Mouse (Mus musculus): ENCODE measurements around the gene Lama1. TPM values are rescaled to one million over a fixed set of nuclear protein-coding genes. Genes with fewer than 3 reads are reported as not detected.

Lama1 gene
- polyA plus RNA-seq, 1 experiment = 20.2 TPM

DNA sequence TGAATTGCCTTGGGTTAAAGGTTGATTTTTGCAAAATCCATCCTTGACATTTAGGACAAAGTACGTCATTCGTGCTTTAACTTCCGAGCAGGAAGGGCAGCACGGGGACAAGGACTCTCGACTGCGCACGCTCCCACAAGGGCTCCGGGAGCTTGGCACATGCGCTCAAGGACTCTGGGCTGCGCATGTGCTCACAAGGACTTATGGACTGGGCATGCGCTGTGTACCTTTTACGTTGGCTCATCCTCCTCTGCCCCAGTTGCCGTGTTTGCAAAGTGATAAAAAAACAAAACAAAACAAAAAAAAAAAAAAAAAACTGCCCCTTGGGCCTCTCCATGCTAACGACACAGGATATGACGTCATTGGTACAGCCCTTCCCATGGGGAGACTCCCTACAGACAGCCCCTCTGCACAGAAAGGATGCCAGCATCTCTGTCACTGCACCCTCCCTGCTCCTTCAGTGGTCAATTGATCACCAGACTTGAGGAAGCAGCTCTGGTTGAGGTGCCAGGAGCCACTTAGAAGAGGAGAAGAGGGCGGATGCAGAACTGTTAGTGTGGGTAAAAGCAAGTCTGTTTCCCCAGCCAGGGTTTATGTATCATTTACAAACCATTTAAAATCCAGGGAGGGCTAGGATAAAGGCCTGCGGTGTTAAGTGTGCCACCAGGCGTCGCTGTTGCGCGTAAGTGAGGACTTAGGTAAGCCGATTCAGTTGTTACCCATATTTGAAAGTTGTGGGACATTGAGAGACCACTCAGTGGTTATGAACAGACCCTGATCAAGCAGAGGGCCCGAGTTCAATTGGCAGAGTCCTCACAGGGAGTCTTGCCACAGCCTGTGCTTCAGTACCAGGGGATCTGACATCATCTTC is 172.9 kb downstream of the Lama1 start:
- no peaks in the 10 kb centered on the region for H3K36me3 ChIP-seq (ENCODE audit: control insufficient read depth, insufficient read depth, low read length, poor library complexity, severe bottlenecking)
- H3K27me3 ChIP-seq (ENCODE audit: control insufficient read depth, insufficient read depth, low read length, poor library complexity, severe bottlenecking) = no peaks in the 10 kb centered on the region
- H3K4me1 ChIP-seq (ENCODE audit: control insufficient read depth, insufficient read depth, low read length) = no peaks in the 10 kb centered on the region
- H3K27ac ChIP-seq (ENCODE audit: insufficient read depth, low read length) = no peak overlapping the region
- no peak for TF ChIP-seq EP300 (IDR thresholded peaks at IDR 0.05; ENCODE audit: insufficient read depth, low read depth, low read length)
- no peak for TF ChIP-seq POLR2A (IDR thresholded peaks at IDR 0.05; ENCODE audit: insufficient read depth, low read length)
- TF ChIP-seq CTCF (IDR thresholded peaks at IDR 0.05; ENCODE audit: low read depth, low read length) = peak; percentile 80
- H3K9ac ChIP-seq (ENCODE audit: low read depth, poor library complexity, severe bottlenecking) = no peak overlapping the region
- no peak overlapping the region for H3K4me3 ChIP-seq (ENCODE audit: low read depth, low read length)
- no peaks in the 10 kb centered on the region for H3K9me3 ChIP-seq (replicated peaks; ENCODE audit: control insufficient read depth, insufficient read depth, low read length, poor library complexity, severe bottlenecking)

Other genes with a start within 250 kb of the Lama1 start
- gene Lrrc30, start 64.5 kb upstream of the Lama1 start, polyA plus RNA-seq (2011; ENCODE audit: insufficient read depth, insufficient read length, low read depth, missing spikeins) = not detected in 2 replicates